Comparison of ENCODE assay signal across 8 mouse cellular contexts in genomic region chr17:5841128-5841942, GRCm38 (mm10). TPM values are rescaled to one million over a fixed set of nuclear protein-coding genes. Genes with fewer than 3 reads are reported as not detected.
A peak's percentile ranks its signal among the peaks of the same experiment; 100 is the strongest.
DNase-seq lines count a peak whose midpoint lies in the region; ATAC-seq lines count a peak whose summit lies in the region.

Gene Snx9, plus strand, starts transcription at chr17:5841329.

- peak within 1 kb of the TSS; percentile 91 for H3K9ac ChIP-seq in forebrain, embryonic 14.5 days (ENCODE audit: low read length)
- H3K9ac ChIP-seq in neural tube, embryonic 15.5 days (replicated peaks), result peak within 1 kb of the TSS; percentile 83

- H3K4me2 ChIP-seq in forebrain, embryonic 14.5 days (ENCODE audit: low read length), result peak within 1 kb of the TSS; percentile 77
- H3K4me2 ChIP-seq in neural tube, embryonic 15.5 days, result peak within 1 kb of the TSS; percentile 79

- peak; percentile 64 for DNase-seq in CD4-positive, CD25-positive, alpha-beta regulatory T cell, adult 2 months (ENCODE audit: low read depth, low spot score)
- peak; percentile 67 for DNase-seq in forebrain, embryonic 14.5 days (ENCODE audit: low spot score)
- DNase-seq in heart, postnatal 10 days, result peak; percentile 80 to 82
- DNase-seq in kidney, postnatal 4 days, result peak; percentile 81 to 89
- peak; percentile 77 for DNase-seq in lung, adult 18-20 months
- peak; percentile 78 for DNase-seq in testis, postnatal 14 days (ENCODE audit: low spot score)

- H3K36me3 ChIP-seq in forebrain, embryonic 14.5 days (ENCODE audit: control insufficient read depth, insufficient read depth, low read length), result no peaks in the 10 kb centered on the region
- no peaks in the 10 kb centered on the region for H3K36me3 ChIP-seq in neural tube, embryonic 15.5 days

- peak within 1 kb of the TSS; percentile 92 for H3K4me3 ChIP-seq in brown adipose tissue, adult 24 weeks (ENCODE audit: insufficient read depth, low read depth, low read length)
- peak within 1 kb of the TSS; percentile 81 for H3K4me3 ChIP-seq in forebrain, embryonic 14.5 days (ENCODE audit: low read depth, low read length)
- peak within 1 kb of the TSS; percentile 85 for H3K4me3 ChIP-seq in neural tube, embryonic 15.5 days (replicated peaks)

- no peaks in the 10 kb centered on the region for H3K27me3 ChIP-seq in forebrain, embryonic 14.5 days (replicated peaks; ENCODE audit: control insufficient read depth, insufficient read depth, low read length)
- H3K27me3 ChIP-seq in neural tube, embryonic 15.5 days (replicated peaks), result no peaks in the 10 kb centered on the region

- intact Hi-C loops in heart, postnatal 10 days (cut with DNase I), result loop anchor here (2.0 to 5.0 kb wide), 2 partner anchors 45 to 46 kb away; no protein-coding TSS in a partner anchor

- no peaks in the 10 kb centered on the region for H3K9me3 ChIP-seq in forebrain, embryonic 14.5 days (replicated peaks; ENCODE audit: control insufficient read depth, low read length)
- no peaks in the 10 kb centered on the region for H3K9me3 ChIP-seq in neural tube, embryonic 15.5 days (replicated peaks)

- peak; percentile 89 for ATAC-seq in forebrain, embryonic 14.5 days
- ATAC-seq in neural tube, embryonic 15.5 days (ENCODE audit: low FRiP score), result peak; percentile 90

- H3K27ac ChIP-seq in brown adipose tissue, adult 24 weeks (replicated peaks; ENCODE audit: low read depth, low read length), result peak within 1 kb of the TSS; percentile 94
- peak within 1 kb of the TSS; percentile 91 for H3K27ac ChIP-seq in forebrain, embryonic 14.5 days (ENCODE audit: low read depth, low read length)
- peak within 1 kb of the TSS; percentile 93 for H3K27ac ChIP-seq in neural tube, embryonic 15.5 days (replicated peaks)

- peaks cover 17% of the 10 kb centered on the region for H3K4me1 ChIP-seq in brown adipose tissue, adult 24 weeks (ENCODE audit: control insufficient read depth, insufficient read depth, insufficient read length, low read length)
- H3K4me1 ChIP-seq in forebrain, embryonic 14.5 days (ENCODE audit: control insufficient read depth, insufficient read depth, low read length), result peaks cover 4% of the 10 kb centered on the region; the same call in 1 of the 2 replicates
- peaks cover 16% of the 10 kb centered on the region for H3K4me1 ChIP-seq in neural tube, embryonic 15.5 days

- WGBS in forebrain, embryonic 14.5 days, result under 1% methylated on average over 66 of the region's 131 CpGs
- under 1% methylated on average over 112 of the region's 131 CpGs for WGBS in neural tube, embryonic 15.5 days

RNA-seq across cellular contexts. Expression of gene Snx9, which starts in this region (rescaled TPM):
- 45.2 and 49.4 TPM in 2 replicates for polyA plus RNA-seq in brown adipose tissue, adult 24 weeks (2012; ENCODE audit: insufficient read depth, insufficient read length, missing spikeins)
- polyA plus RNA-seq in forebrain, embryonic 14.5 days (2014; fragmentation: Nextera tagmentation; extraction: Ambion mirVana), result 6.7 and 6.8 TPM in 2 replicates
- total RNA-seq in heart, postnatal 10 days (2021), result 10 to 100 TPM; 37.7 to 41.0 TPM
- 8.1 and 12.6 TPM in 2 replicates for polyA plus RNA-seq in neural tube, embryonic 15.5 days (2015; fragmentation: Nextera tagmentation; extraction: Ambion mirVana)

Comparison
In these comparisons a context has a peak if more than half of its experiments do, and no peak if none do; other contexts are left out.
1. Peak in every context shown above with its lines: DNase-seq, ATAC-seq, H3K4me3 ChIP-seq and H3K27ac ChIP-seq.